Mouse (Mus musculus) lung, adult 2 months (tissue): ENCODE measurements at regions not wholly inside any gene's neighbourhood (a gene's known extent, or its start where the extent isn't known, plus 50 kb on each side); places are given as distances from the start of the nearest gene placed in this dataset.

ENCODE experiments used
- CTCF ChIP-seq: fragments of 200-500 bp; IDR thresholded peaks from 2 replicates; pipeline ENCODE4 v1.5.1; 2011; ENCODE audit warnings: mild to moderate bottlenecking, low read length, control low read depth; ENCODE audit not compliant: insufficient read depth
- POLR2A ChIP-seq: fragments of 200-500 bp; IDR thresholded peaks from 2 replicates; pipeline ENCODE4 v1.6.1; 2011; ENCODE audit warnings: low read depth, mild to moderate bottlenecking, control low read depth, low read length, borderline replicate concordance; ENCODE audit errors: extremely low read depth

DNA sequence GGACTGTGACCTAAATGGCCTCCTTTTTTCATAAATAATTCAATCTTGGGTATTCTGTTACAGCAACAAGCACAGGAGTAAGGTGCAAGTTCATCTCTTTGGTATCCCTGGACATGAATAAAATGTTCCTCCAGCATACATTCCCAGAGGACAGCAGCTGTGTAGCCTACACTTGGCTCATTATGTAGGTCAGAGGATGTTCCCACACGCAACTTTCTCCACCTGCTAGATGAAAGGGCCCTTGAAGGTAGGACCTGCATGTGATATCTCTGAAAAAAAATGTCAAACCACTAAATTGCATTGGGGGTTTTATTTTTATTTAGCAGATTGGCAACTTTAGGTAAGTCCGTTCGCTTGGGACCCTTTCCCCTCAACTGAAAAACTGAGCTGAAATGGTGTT lies 218.2 kb upstream of the Elac2 start:
- TF ChIP-seq CTCF (no peak), POLR2A (no peak)
